Mouse (Mus musculus) ovary, postnatal 14 days (tissue): ENCODE measurements at regions not wholly inside any gene's neighbourhood (a gene's known extent, or its start where the extent isn't known, plus 50 kb on each side); places are given as distances from the start of the nearest gene placed in this dataset.

Source experiments
- DNase-seq: peaks from one replicate; pipeline ENCODE4 v3.0.0; 2022; ENCODE audit warnings: low spot score

DNA sequence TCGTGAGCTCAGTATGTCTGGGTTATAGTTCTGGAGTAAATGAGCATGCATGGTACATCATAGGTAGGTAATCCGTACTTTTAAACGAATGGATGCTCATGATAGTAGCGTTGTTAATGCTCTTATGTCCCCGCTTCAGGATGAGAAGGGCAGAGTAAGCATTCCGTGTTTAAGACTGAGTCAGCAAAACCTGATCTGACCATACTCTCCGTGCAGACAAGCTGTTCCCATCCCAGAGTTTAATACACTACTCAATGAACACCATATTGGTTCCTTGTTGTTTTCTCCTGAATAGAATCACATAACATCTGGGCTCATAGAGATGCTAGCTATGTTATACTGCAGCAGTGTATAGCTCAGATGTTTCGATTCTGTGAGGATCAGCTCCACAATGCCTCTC is 606.7 kb downstream of the Tmem182 start:
- DNase-seq: no peak

DNA sequence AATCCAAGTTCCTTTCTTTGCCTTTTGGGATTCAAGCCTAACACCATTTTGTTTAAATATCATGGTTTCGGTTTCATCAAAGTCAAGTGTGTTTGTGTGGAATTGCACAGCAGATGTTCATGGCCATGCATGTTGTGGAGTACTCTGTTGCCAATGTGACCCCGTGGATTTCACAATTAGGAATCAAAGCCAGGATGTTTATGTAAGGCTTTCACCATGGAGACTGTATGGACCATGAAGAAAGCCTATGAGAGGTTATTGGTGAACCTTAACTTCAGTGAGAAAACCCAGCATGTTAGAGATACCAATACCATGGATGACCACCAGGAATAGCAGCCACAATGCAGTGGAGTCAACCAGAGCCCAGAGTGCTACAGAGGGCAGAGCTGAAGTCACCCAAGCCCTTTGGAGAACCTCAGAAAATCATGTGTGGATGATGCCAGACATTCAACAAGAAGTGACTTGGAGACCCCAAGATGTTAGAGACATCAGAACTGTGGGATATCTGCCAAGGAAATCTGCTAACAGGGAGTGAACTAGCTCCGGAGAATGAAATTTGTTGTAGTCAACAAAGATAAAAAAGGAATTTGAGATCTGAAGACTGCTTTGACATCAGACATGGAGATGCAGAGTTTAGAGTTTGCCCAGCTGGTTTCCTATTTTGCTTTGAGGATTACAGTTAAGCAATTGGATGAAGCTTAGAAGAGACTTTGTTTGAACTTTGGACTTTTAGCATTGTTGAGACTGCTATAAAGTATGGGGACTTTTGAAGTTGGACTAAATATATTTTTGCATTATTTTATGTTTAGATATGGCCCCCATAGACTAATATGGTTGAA is 615.3 kb downstream of the Tmem182 start:
- no peak for DNase-seq

DNA sequence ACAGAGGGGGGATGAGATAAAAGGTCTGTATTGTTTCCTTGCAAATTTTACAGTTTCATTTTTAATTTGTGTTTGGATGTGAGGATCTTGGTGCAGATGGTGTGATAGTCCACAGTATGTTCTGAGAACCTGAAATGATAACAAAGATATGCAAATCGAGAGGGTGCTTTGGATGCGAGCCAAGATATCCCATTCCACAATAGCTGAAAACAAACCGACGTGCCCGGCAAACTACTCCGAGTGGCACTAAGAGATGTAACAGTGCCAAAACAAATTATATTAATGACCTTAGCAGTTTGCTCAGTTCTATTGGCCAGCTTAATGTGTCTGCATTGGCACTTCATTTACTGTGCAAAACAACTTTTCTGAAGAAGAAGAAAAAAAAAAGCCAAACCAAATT is 622.5 kb downstream of the Tmem182 start:
- DNase-seq: no peak

DNA sequence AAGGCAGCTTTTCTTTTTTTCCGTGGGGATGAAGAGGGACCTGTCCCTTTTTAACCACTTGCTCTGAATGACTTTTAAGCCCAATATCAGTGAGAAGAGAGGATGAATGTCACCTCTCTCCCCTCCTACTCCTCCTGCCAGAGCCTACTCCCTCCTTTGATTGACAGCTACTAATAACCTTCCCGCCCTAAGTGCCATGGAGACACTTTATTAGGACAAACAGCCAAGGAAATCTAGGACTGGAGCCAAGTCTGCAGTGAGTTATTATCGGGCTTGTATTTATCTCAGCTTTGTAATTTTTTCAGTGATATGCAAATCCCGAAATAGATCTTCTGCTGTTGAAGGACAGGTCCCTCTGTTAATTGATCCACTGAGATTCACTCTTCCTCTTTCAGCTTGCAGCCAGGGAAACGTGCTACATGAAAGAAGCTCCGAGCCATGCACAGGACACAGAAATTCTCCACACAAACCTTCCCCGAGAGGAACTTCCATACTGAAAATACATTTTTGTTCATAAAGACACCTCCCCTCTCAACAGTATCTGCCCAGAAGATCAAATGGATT is 625.8 kb downstream of the Tmem182 start:
- DNase-seq: no peak

DNA sequence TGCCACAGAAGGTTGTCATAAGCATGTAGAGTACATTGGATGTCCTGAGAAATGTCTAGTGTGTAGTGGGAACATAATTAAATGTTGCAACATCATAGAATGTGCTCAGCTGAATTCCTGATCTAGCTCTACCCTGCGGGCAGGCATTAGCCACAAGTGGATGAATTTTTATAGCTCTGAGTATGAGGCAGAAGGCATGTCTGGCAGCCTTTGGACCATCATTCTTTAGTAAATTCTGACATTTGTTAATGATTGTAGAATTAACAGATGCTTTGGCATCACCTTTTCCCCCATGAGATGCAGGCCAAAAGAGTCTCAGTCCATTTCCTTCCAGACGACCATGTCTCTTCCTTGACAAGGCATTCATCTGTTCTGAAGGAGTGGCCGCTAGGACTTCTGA is 630.0 kb downstream of the Tmem182 start:
- no peak for DNase-seq

DNA sequence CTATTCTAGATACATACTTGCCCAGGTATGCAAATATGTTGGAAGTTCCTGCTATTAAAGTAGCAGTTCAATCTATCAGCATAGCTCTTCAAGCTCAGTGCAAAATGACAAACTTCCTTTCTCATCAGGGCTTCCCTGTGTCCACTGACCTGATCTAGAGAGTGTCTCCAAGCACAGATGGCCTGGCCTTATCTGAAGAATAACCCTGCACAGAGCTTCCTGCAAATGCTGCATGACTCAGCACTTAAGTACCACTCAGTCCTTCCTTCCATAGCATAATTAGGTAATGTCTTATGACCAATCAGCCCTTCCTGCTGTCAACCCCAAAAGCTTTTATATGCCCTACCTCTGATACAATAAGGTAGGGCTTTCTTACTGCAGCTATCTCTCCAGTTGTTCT is 644.6 kb downstream of the Tmem182 start:
- no peak for DNase-seq
